Mouse (Mus musculus) forebrain, embryonic 10.5 days (tissue): ENCODE data around the gene D630039A03Rik. TPM values are rescaled to one million over a fixed set of nuclear protein-coding genes. Genes with fewer than 3 reads are reported as not detected.

ENCODE experiments used
- DNase-seq: peaks from one replicate; pipeline ENCODE4 v3.0.0-alpha.2; 2017; ENCODE audit warnings: low spot score; ENCODE audit errors: extremely low spot score
- H3K27ac ChIP-seq: fragments of 300-500 bp; sonication (generic); 2 replicates; pipeline ENCODE4 v1.5.1; 2016; ENCODE audit warnings: mild to moderate bottlenecking
- H3K27me3 ChIP-seq: fragments of 300-500 bp; sonication (generic); 2 replicates; pipeline ENCODE4 v1.6.1; 2016; ENCODE audit warnings: mild to moderate bottlenecking; ENCODE audit not compliant: poor library complexity, severe bottlenecking
- H3K36me3 ChIP-seq: fragments of 300-500 bp; sonication (generic); replicated peaks from 2 replicates; pipeline ENCODE4 v1.6.1; 2016; ENCODE audit warnings: mild to moderate bottlenecking, moderate library complexity
- H3K4me1 ChIP-seq: fragments of 300-500 bp; sonication (generic); 2 replicates; pipeline ENCODE4 v1.6.1; 2016
- H3K4me3 ChIP-seq: fragments of 300-500 bp; sonication (generic); 2 replicates; pipeline ENCODE4 v1.5.1; 2016; ENCODE audit warnings: mild to moderate bottlenecking, moderate library complexity
- H3K9me3 ChIP-seq: fragments of 300-500 bp; sonication (generic); 2 replicates; pipeline ENCODE4 v1.6.1; 2016; ENCODE audit warnings: mild to moderate bottlenecking, moderate library complexity
- WGBS: fragments of 180-500 bp; shearing (Covaris S2); methylation state at CpG from one replicate; pipeline ENCODE4 v1.1.7; 2016; 5-methylcytosine and 5-hydroxymethylcytosine counted together
- polyA plus RNA-seq: library from polyadenylated mRNA; unstranded; fragments of >200 nt; fragmentation: Nextera tagmentation; extraction: Ambion mirVana; gene quantifications from 2 replicates; pipeline ENCODE4 v1.2.1, GENCODE M21; 2016

The D630039A03Rik gene
- polyA plus RNA-seq, 1 experiment from 2014 or later = not detected

DNA sequence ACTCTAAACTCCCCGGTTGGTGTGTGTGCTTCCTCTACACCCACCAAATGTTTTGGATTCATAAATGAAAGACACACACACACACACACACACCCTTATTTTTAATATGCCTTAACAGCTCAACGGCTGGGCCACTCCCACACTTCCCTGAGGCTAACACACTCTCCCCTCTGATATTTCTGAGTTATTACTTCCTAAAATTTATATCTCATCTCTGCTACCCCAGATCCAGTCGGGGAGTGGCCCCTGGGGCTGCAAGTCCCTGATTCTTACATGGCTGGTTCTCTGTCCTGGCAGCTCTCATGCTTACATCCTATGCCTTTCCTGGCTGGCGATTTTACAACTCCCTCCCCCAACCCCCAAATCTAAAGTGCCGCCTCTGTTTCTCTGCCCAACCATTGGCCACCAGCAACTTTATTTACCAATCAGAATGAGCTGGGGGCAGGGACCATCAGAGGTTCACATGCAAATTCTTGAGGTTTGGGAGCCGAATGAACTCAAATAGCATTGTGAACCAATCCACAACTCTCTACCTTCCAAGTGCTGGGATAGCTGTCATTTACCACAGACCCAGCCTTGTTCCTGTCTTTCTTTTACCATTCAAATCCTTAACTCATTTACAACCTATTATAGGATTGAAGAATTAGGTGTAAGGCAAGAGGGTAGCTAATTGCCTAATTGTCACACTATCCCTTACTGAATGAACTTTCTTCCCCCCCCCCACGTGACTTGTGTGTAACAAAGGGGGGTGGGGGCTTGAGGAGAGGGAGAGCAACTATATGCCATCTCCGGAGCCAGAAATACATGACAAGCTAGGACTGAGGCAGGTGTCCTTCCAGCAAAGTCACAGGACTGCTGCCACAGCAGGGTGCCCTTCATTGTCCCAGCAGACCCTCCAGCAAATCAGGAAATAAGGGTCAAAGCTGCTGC lies 3.7 kb upstream of the D630039A03Rik start:
- WGBS = 14% methylated on average over 8 of the region's 8 CpGs

DNA sequence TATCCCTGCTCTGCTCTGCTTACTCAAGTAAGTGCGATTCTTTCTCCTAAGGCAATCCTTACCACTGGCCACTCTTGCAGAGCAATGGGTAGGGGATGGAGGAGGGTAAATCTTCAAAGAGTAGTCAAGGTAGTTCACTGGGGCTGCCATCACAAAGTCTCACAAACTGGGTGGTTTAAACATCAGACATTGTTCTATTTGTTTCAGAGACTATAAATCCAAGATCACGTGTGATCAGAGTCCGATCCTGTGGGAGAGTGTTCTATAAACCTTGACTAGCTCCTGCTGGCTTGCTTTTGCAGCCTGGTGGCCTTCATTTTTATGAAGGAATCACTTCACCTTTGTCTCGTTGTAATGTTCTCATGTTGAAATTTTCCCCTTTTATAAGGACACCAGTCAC lies 614 bp upstream of the D630039A03Rik start:
- no peak for DNase-seq
- 83% methylated on average over 4 of the region's 4 CpGs for WGBS
- H3K27me3 ChIP-seq = peaks cover 32% of the 10 kb centered on the region

More for the DNA sequence above, 3.7 kb upstream of the D630039A03Rik start:
- DNase-seq = peak; percentile 47
- Histone ChIP-seq H3K27ac (peak overlapping the region; percentile 66), H3K36me3 (no peaks in the 10 kb centered on the region), H3K9me3 (no peaks in the 10 kb centered on the region), H3K4me3 (peak overlapping the region; percentile 20), H3K27me3 (peaks cover 31% of the 10 kb centered on the region), H3K4me1 (peaks cover 36% of the 10 kb centered on the region)

GRCm38 (mm10) chr4:57915216-57915965 lies 706 bp downstream of the D630039A03Rik start:
- Histone ChIP-seq H3K27ac (no peak overlapping the region), H3K4me3 (0 out of 2 replicates have a peak overlapping the region, but pooled peaks have one; percentile 18), H3K36me3 (no peaks in the 10 kb centered on the region), H3K27me3 (peaks cover 32% of the 10 kb centered on the region), H3K9me3 (no peaks in the 10 kb centered on the region), H3K4me1 (peaks cover 27% of the 10 kb centered on the region)
- 49% methylated on average over 17 of the region's 17 CpGs for WGBS
- DNase-seq = no peak

More for the DNA sequence above, 614 bp upstream of the D630039A03Rik start:
- H3K4me3 ChIP-seq = no peak overlapping the region
- H3K36me3 ChIP-seq = no peaks in the 10 kb centered on the region
- H3K4me1 ChIP-seq = peaks cover 33% of the 10 kb centered on the region
- no peaks in the 10 kb centered on the region for H3K9me3 ChIP-seq
- no peak overlapping the region for H3K27ac ChIP-seq

DNA sequence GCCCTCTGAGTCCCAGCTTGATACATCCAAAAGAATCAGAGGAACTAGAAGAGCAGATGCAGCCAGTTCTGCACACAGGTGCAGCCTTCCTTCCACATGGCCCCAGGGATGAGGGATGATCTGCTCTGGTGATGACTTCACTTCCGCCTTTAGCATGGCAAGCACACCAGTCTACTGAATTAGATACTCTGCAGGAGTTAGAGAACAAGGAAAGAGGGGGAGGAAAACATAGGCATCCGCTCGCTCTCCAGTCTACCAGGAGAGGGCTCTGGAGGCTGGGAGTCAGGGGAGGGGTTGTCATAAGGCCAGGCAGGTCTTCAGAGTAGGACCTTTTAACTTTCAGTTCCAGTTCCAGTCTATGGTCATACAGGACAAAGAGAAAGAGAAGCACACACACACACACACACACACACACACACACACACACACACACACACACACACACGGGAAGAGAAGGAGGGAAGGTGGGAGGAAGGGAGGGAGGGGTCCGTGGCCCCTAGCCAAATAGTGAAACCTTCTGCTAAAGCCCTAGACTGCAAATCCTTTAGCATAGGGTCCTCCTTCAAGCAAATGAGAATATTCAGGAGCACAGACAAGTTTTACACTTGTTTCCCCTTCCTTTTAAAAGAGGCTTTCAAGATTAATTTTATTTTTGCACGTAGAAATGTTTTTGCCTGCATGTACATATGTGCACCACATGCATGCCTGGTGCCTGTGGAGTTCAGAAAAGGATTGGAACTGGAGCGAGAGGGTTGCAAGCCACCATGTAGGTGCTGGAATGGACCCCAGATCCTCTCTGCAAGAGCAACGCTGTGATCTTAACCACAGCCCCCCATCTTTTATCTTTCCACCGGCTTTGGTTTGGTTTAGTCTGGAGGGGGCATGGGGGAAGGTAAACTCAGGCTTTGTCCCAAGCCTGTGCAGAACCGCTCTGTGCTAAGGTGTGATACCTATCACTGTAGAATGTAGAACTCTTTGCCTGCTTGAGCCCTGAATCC lies 1.6 kb downstream of the D630039A03Rik start:
- WGBS = 74% methylated on average over 10 of the region's 10 CpGs
- Histone ChIP-seq H3K27me3 (peaks cover 32% of the 10 kb centered on the region), H3K27ac (no peak overlapping the region), H3K36me3 (no peaks in the 10 kb centered on the region), H3K9me3 (no peaks in the 10 kb centered on the region), H3K4me3 (no peak overlapping the region), H3K4me1 (peaks cover 18% of the 10 kb centered on the region)
- DNase-seq = no peak

DNA sequence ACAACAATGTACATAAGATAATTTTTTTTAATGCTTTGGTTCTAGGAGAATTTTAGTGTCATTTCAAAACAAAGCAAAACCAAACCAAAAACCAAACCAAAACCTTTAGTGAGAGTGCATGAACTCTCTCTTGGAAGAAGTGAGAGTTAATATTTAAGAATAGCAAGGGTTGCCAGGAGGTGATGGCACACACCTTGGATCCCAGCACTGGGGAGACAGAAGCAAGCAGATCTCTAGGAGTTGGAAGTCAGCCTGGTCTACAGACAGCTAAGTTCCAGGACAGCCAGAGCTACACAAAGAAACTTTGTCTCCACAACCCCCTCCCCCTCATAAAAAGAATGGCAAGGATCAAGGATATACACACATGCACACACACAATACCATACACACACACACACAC lies 3.1 kb downstream of the D630039A03Rik start:
- H3K27me3 ChIP-seq = peaks cover 32% of the 10 kb centered on the region
- peaks cover 14% of the 10 kb centered on the region for H3K4me1 ChIP-seq
- H3K36me3 ChIP-seq = no peaks in the 10 kb centered on the region
- H3K4me3 ChIP-seq = no peak overlapping the region
- no peaks in the 10 kb centered on the region for H3K9me3 ChIP-seq
- H3K27ac ChIP-seq = no peak overlapping the region
- no peak for DNase-seq

- DNase-seq = no peak
Observed at GRCm38 (mm10) chr4:57908860-57909259, 7.2 kb downstream of the D630039A03Rik start.

GRCm38 (mm10) chr4:57906708-57907107 lies 9.4 kb downstream of the D630039A03Rik start:
- H3K27me3 ChIP-seq = 0 out of 2 replicates have a peak, but pooled peaks cover 3% of the 10 kb centered on the region
- no peaks in the 10 kb centered on the region for H3K9me3 ChIP-seq
- DNase-seq = no peak
- no peak overlapping the region for H3K27ac ChIP-seq
- no peak overlapping the region for H3K4me3 ChIP-seq
- 31% methylated on average over 2 of the region's 2 CpGs for WGBS
- no peaks in the 10 kb centered on the region for H3K36me3 ChIP-seq
- peaks cover 14% of the 10 kb centered on the region for H3K4me1 ChIP-seq

More at GRCm38 (mm10) chr4:57908860-57909259, 7.2 kb downstream of the D630039A03Rik start:
- H3K36me3 ChIP-seq = no peaks in the 10 kb centered on the region
- no peaks in the 10 kb centered on the region for H3K9me3 ChIP-seq
- peaks cover 14% of the 10 kb centered on the region for H3K4me1 ChIP-seq
- WGBS = 92% methylated on average over 6 of the region's 6 CpGs
- H3K27ac ChIP-seq = no peak overlapping the region
- H3K27me3 ChIP-seq = no peaks in the 10 kb centered on the region
- H3K4me3 ChIP-seq = no peak overlapping the region

GRCm38 (mm10) chr4:57904638-57905037 lies 11.5 kb downstream of the D630039A03Rik start:
- Histone ChIP-seq H3K27ac (no peak overlapping the region), H3K9me3 (no peaks in the 10 kb centered on the region), H3K27me3 (0 out of 2 replicates have a peak, but pooled peaks cover 4% of the 10 kb centered on the region), H3K4me1 (peaks cover 14% of the 10 kb centered on the region), H3K36me3 (no peaks in the 10 kb centered on the region), H3K4me3 (no peak overlapping the region)
- WGBS = 33% methylated on average over 9 of the region's 9 CpGs
- no peak for DNase-seq

GRCm38 (mm10) chr4:57904211-57904610 lies 11.9 kb downstream of the D630039A03Rik start:
- H3K4me1 ChIP-seq = peaks cover 14% of the 10 kb centered on the region

GRCm38 (mm10) chr4:57902619-57903018 lies 13.5 kb downstream of the D630039A03Rik start:
- no peaks in the 10 kb centered on the region for H3K36me3 ChIP-seq
- peaks cover 14% of the 10 kb centered on the region for H3K4me1 ChIP-seq
- no peak overlapping the region for H3K27ac ChIP-seq
- no peak for DNase-seq
- no peak overlapping the region for H3K4me3 ChIP-seq
- 87% methylated on average over 5 of the region's 5 CpGs for WGBS
- no peaks in the 10 kb centered on the region for H3K9me3 ChIP-seq
- H3K27me3 ChIP-seq = 0 out of 2 replicates have a peak, but pooled peaks cover 4% of the 10 kb centered on the region

More at GRCm38 (mm10) chr4:57904211-57904610, 11.9 kb downstream of the D630039A03Rik start:
- Histone ChIP-seq H3K9me3 (no peaks in the 10 kb centered on the region), H3K27me3 (0 out of 2 replicates have a peak, but pooled peaks cover 4% of the 10 kb centered on the region), H3K36me3 (no peaks in the 10 kb centered on the region), H3K4me3 (no peak overlapping the region), H3K27ac (no peak overlapping the region)
- WGBS = 16% methylated on average over 5 of the region's 5 CpGs
- DNase-seq = peak; percentile 67

DNA sequence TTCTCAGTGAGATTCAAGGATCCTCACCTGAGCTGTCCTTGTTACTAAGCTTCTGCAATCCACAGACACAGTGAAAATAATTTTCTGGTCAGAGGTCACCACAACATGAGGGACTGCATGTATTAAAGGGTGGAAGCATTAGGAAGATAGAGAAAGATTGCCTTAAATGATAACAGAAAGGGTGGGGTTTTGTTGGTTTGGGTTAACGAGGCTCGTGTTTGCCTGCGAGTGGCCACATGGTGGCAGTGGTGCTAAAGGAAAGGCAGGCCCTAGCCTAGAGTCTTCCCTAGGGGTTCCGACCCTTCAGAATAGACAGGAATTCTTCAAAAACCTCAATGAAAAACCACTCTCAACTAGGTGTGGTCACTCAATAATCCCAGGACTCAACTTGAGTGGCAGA lies 14.9 kb downstream of the D630039A03Rik start:
- H3K4me1 ChIP-seq = peaks cover 19% of the 10 kb centered on the region
- DNase-seq = no peak
- 16% methylated on average over 4 of the region's 4 CpGs for WGBS

GRCm38 (mm10) chr4:57896631-57897030 lies 19.5 kb downstream of the D630039A03Rik start:
- peaks cover 38% of the 10 kb centered on the region for H3K4me1 ChIP-seq
- peaks cover 4% of the 10 kb centered on the region for H3K36me3 ChIP-seq
- no peaks in the 10 kb centered on the region for H3K9me3 ChIP-seq
- H3K27me3 ChIP-seq = no peaks in the 10 kb centered on the region
- WGBS = 72% methylated on average over 3 of the region's 3 CpGs
- no peak overlapping the region for H3K4me3 ChIP-seq
- DNase-seq = no peak
- no peak overlapping the region for H3K27ac ChIP-seq

More for the DNA sequence above, 14.9 kb downstream of the D630039A03Rik start:
- H3K36me3 ChIP-seq = no peaks in the 10 kb centered on the region
- no peak overlapping the region for H3K27ac ChIP-seq
- no peak overlapping the region for H3K4me3 ChIP-seq
- 0 out of 2 replicates have a peak, but pooled peaks cover 4% of the 10 kb centered on the region for H3K27me3 ChIP-seq
- no peaks in the 10 kb centered on the region for H3K9me3 ChIP-seq
